Mouse (Mus musculus) CH12.LX (cell line): ENCODE data around the gene Cdk17. TPM values are rescaled to one million over a fixed set of nuclear protein-coding genes. Genes with fewer than 3 reads are reported as not detected.

Source experiments
- DNase-seq: peaks from one replicate; pipeline ENCODE4 v3.0.0-alpha.2; 2013; ENCODE audit errors: extremely low read depth
- H3K27ac ChIP-seq: 2 replicates; pipeline ENCODE4 v1.5.1; 2012; ENCODE audit warnings: low read depth, mild to moderate bottlenecking, control low read depth, moderate library complexity; ENCODE audit not compliant: insufficient read depth
- H3K27me3 ChIP-seq: replicated peaks from 2 replicates; pipeline ENCODE3; 2012; ENCODE audit warnings: inconsistent platforms
- H3K36me3 ChIP-seq, 2 experiments: replicated peaks in 1 of 2; 2 replicates each; pipeline versions ENCODE3 to v1.6.1; 2012; ENCODE audit warnings: inconsistent platforms in 1 of 2, low read length in 1 of 2, mild to moderate bottlenecking in 1 of 2, mixed read lengths in 1 of 2, moderate library complexity in 1 of 2; ENCODE audit not compliant: control insufficient read depth in 1 of 2, insufficient read depth in 1 of 2
- H3K4me1 ChIP-seq, 2 experiments: 2 replicates each; pipeline ENCODE4 v1.6.1; 2012; ENCODE audit warnings: inconsistent platforms in 1 of 2, moderate library complexity in 1 of 2; ENCODE audit not compliant: insufficient read depth in 2 of 2, control insufficient read depth in 1 of 2
- H3K4me2 ChIP-seq: 2 replicates; pipeline ENCODE4 v1.6.1; 2012; ENCODE audit warnings: low read depth, mild to moderate bottlenecking, control low read depth; ENCODE audit not compliant: poor library complexity, insufficient read depth, severe bottlenecking
- H3K4me3 ChIP-seq, 3 experiments: fragments of 150-350 bp in 1 of 3; sonication (generic) in 1 of 3; replicated peaks in 1 of 3; 2 replicates each; pipeline versions ENCODE3 to v1.5.1; 2011 to 2012; ENCODE audit warnings: low read depth in 2 of 3, low read length in 2 of 3, mild to moderate bottlenecking in 2 of 3, moderate library complexity in 2 of 3, control low read depth in 1 of 3, improper control_type of control experiment in 1 of 3, inconsistent platforms in 1 of 3, mixed read lengths in 1 of 3; ENCODE audit not compliant: poor library complexity in 1 of 3
- H3K79me2 ChIP-seq: replicated peaks from 2 replicates; pipeline ENCODE4 v1.6.1; 2012; ENCODE audit warnings: mild to moderate bottlenecking, moderate library complexity; ENCODE audit not compliant: control insufficient read depth, poor library complexity, insufficient read depth, severe bottlenecking; ENCODE audit errors: extremely low read depth
- H3K9ac ChIP-seq: 2 replicates; pipeline ENCODE4 v1.6.1; 2012; ENCODE audit warnings: low read depth, mild to moderate bottlenecking, control low read depth, moderate library complexity; ENCODE audit not compliant: insufficient read depth
- H3K9me3 ChIP-seq: replicated peaks from 2 replicates; pipeline ENCODE3; 2012; ENCODE audit warnings: low read length, inconsistent platforms, mixed read lengths
- BHLHE40 ChIP-seq: IDR thresholded peaks from 2 replicates; pipeline ENCODE4 v1.6.1; 2011; ENCODE audit warnings: mild to moderate bottlenecking, low read depth, low read length, improper control_type of control experiment
- CHD1 ChIP-seq: IDR thresholded peaks from 2 replicates; pipeline ENCODE4 v1.6.1; 2012; ENCODE audit warnings: low read depth, low read length, improper control_type of control experiment, inconsistent platforms
- CHD2 ChIP-seq: IDR thresholded peaks from 2 replicates; pipeline ENCODE4 v1.6.1; 2011; ENCODE audit warnings: low read length, improper control_type of control experiment
- CTCF ChIP-seq, 2 experiments: IDR thresholded peaks in 1 of 2; conservative IDR thresholded peaks in 1 of 2; 2 replicates each; pipeline ENCODE4 v1.5.1; 2011 to 2012; ENCODE audit warnings: low read depth in 2 of 2, low read length in 2 of 2, improper control_type of control experiment in 1 of 2, inconsistent platforms in 1 of 2, mild to moderate bottlenecking in 1 of 2, moderate library complexity in 1 of 2
- ELF1 ChIP-seq: IDR thresholded peaks from 2 replicates; pipeline ENCODE4 v1.6.1; 2014; ENCODE audit warnings: low read depth, mild to moderate bottlenecking, inconsistent platforms, low read length, improper control_type of control experiment
- EP300 ChIP-seq: IDR thresholded peaks from 2 replicates; pipeline ENCODE4 v1.6.1; 2011; ENCODE audit warnings: low read length, improper control_type of control experiment
- ETS1 ChIP-seq: conservative IDR thresholded peaks from 2 replicates; pipeline ENCODE4 v1.6.1; 2012; ENCODE audit warnings: low read depth, mild to moderate bottlenecking, inconsistent platforms, low read length, improper control_type of control experiment, moderate library complexity
- GABPA ChIP-seq: IDR thresholded peaks from 2 replicates; pipeline ENCODE4 v1.6.1; 2012; ENCODE audit warnings: low read depth, low read length, improper control_type of control experiment, inconsistent platforms; ENCODE audit not compliant: insufficient replicate concordance
- HCFC1 ChIP-seq: IDR thresholded peaks from 2 replicates; pipeline ENCODE4 v1.6.1; 2012; ENCODE audit warnings: low read depth, mild to moderate bottlenecking, inconsistent platforms, low read length, improper control_type of control experiment
- IRF4 ChIP-seq: IDR thresholded peaks from 2 replicates; pipeline ENCODE4 v1.6.1; 2014; ENCODE audit warnings: low read depth, mild to moderate bottlenecking, inconsistent platforms, low read length, improper control_type of control experiment
- JUND ChIP-seq: conservative IDR thresholded peaks from 2 replicates; pipeline ENCODE4 v1.6.1; 2011; ENCODE audit warnings: low read depth, low read length, improper control_type of control experiment
- MAFK ChIP-seq: IDR thresholded peaks from 2 replicates; pipeline ENCODE4 v1.6.1; 2011; ENCODE audit warnings: low read length, improper control_type of control experiment; ENCODE audit not compliant: insufficient replicate concordance
- MAX ChIP-seq: IDR thresholded peaks from 2 replicates; pipeline ENCODE4 v1.6.1; 2011; ENCODE audit warnings: low read length, improper control_type of control experiment
- MYC ChIP-seq: IDR thresholded peaks from 2 replicates; pipeline ENCODE4 v1.6.1; 2011; ENCODE audit warnings: low read depth, mild to moderate bottlenecking, improper control_type of control experiment, low read length
- PAX5 ChIP-seq: IDR thresholded peaks from 2 replicates; pipeline ENCODE4 v1.6.1; 2012; ENCODE audit warnings: low read length, inconsistent platforms, mixed read lengths
- RAD21 ChIP-seq: IDR thresholded peaks from 2 replicates; pipeline ENCODE4 v1.6.1; 2011; ENCODE audit warnings: low read depth, mild to moderate bottlenecking, low read length, improper control_type of control experiment, moderate library complexity
- RCOR1 ChIP-seq: conservative IDR thresholded peaks from 2 replicates; pipeline ENCODE4 v1.6.1; 2012; ENCODE audit warnings: low read depth, mild to moderate bottlenecking, inconsistent platforms, low read length, improper control_type of control experiment
- SIN3A ChIP-seq: IDR thresholded peaks from 2 replicates; pipeline ENCODE4 v1.6.1; 2012; ENCODE audit warnings: low read length, improper control_type of control experiment, inconsistent platforms
- TBP ChIP-seq: conservative IDR thresholded peaks from 2 replicates; pipeline ENCODE4 v1.6.1; 2011; ENCODE audit warnings: low read depth, low read length, improper control_type of control experiment
- USF1 ChIP-seq: IDR thresholded peaks from 2 replicates; pipeline ENCODE4 v1.6.1; 2014; ENCODE audit warnings: low read depth, mild to moderate bottlenecking, inconsistent platforms, low read length, improper control_type of control experiment
- ZC3H11A ChIP-seq: IDR thresholded peaks from 2 replicates; pipeline ENCODE4 v1.6.1; 2012; ENCODE audit warnings: low read depth, mild to moderate bottlenecking, inconsistent platforms, low read length, improper control_type of control experiment
- ZKSCAN1 ChIP-seq: IDR thresholded peaks from 2 replicates; pipeline ENCODE4 v1.6.1; 2012; ENCODE audit warnings: low read depth, inconsistent platforms, low read length, improper control_type of control experiment, borderline replicate concordance
- ZNF384 ChIP-seq: IDR thresholded peaks from 2 replicates; pipeline ENCODE4 v1.6.1; 2012; ENCODE audit warnings: low read depth, low read length, improper control_type of control experiment, inconsistent platforms
- dilution Hi-C: fragments of 300-500 bp; cut with MboI; formaldehyde crosslinking; loops from 2 replicates; pipeline ENCODE4 v1.14.3; 2020; ENCODE audit warnings: low sequenced_read_pairs; ENCODE audit not compliant: extremely low pct_unique_long_range_greater_than_20kb, extremely low pct_ligation_motif_present
- in situ Hi-C: fragments of 300-500 bp; cut with MboI; formaldehyde crosslinking; loops from 3 replicates; pipeline ENCODE4 v1.14.3; 2019; ENCODE audit warnings: low sequenced_read_pairs, low pct_ligation_motif_present, low pct_unique_long_range_greater_than_20kb, mixed read lengths
- polyA plus RNA-seq: library from polyadenylated mRNA; unstranded; fragments of >175 nt; gene quantifications from 2 replicates; pipeline ENCODE4 v1.2.1, GENCODE M21; 2012; ENCODE audit warnings: low read depth; ENCODE audit not compliant: insufficient read length
- total RNA-seq, 2 experiments: library from RNA; depleted of rRNA; stranded (reverse); fragments of 300-350 nt in 1 of 2; fragments of >200 nt in 1 of 2; gene quantifications; 2 replicates each; pipeline ENCODE4 v1.2.3; 2012 to 2014

Gene Cdk17
- total and polyA plus RNA-seq, 3 experiments: 23.4 to 51.3 (median 28.5) TPM

- TF ChIP-seq PAX5 (no peak), CHD2 (no peak), RAD21 (no peak), SIN3A (no peak), HCFC1 (no peak), CHD1 (no peak), IRF4 (no peak), MAX (no peak), USF1 (no peak), ZKSCAN1 (no peak), GABPA (no peak), JUND (no peak), ELF1 (no peak), ZNF384 (no peak), RCOR1 (no peak), ZC3H11A (no peak)
- TF ChIP-seq, all 38 proteins: peak for 0
- Histone ChIP-seq H3K27ac (no peak overlapping the region), H3K4me3 (no peak overlapping the region), H3K4me2 (no peak overlapping the region), H3K4me1 (peaks cover 0 to 7% of the 10 kb centered on the region in 2 experiments; a peak in 1 of 4 replicates), H3K79me2 (peaks cover 68% of the 10 kb centered on the region), H3K27me3 (no peaks in the 10 kb centered on the region), H3K36me3 (peaks cover 9 to 43% of the 10 kb centered on the region in 2 experiments), H3K9ac (no peak overlapping the region), H3K9me3 (peaks cover 15% of the 10 kb centered on the region)
- no peak for DNase-seq
- dilution Hi-C loops: no loop called here
- in situ Hi-C loops: no loop called here
Measured at GRCm38 (mm10) chr10:93177471-93177870, 16.8 kb downstream of the Cdk17 start.

- DNase-seq: no peak
- Histone ChIP-seq H3K4me3 (no peak overlapping the region), H3K4me1 (peaks cover 0 to 7% of the 10 kb centered on the region in 2 experiments; a peak in 1 of 4 replicates), H3K79me2 (peaks cover 68% of the 10 kb centered on the region), H3K9ac (no peak overlapping the region), H3K9me3 (peaks cover 15% of the 10 kb centered on the region), H3K27ac (no peak overlapping the region), H3K36me3 (peaks cover 9 to 42% of the 10 kb centered on the region in 2 experiments), H3K4me2 (no peak overlapping the region), H3K27me3 (no peaks in the 10 kb centered on the region)
- in situ Hi-C loops: no loop called here
- dilution Hi-C loops: no loop called here
- TF ChIP-seq CTCF (conservative IDR thresholded peaks at IDR 0.05 in 1 of 2, IDR thresholded peaks at IDR 0.05 in 1 of 2; ENCODE audit: low read depth in 2 of 2, low read length in 2 of 2): no peak
- no peak for TF ChIP-seq BHLHE40
- TF ChIP-seq MAFK: no peak
- no peak for TF ChIP-seq HCFC1
- TF ChIP-seq MYC: no peak
- TF ChIP-seq ETS1: no peak
- TF ChIP-seq EP300: no peak
- no peak for TF ChIP-seq TBP
- TF ChIP-seq CHD1: no peak
- TF ChIP-seq, all 38 proteins: peak for 0
Measured at GRCm38 (mm10) chr10:93177874-93178273, 17.2 kb downstream of the Cdk17 start.
